Mouse (Mus musculus) sigmoid colon, adult 10 weeks (tissue): ENCODE results near the gene 5830411N06Rik. TPM values are rescaled to one million over a fixed set of nuclear protein-coding genes. Genes with fewer than 3 reads are reported as not detected.

Source experiments
- polyA plus RNA-seq: library from polyadenylated mRNA; stranded (reverse); fragments of 350-450 nt; fragmentation: Illumina TruSeq; extraction: RNeasy Lipid Tissue Mini Kit (QIAGEN cat#74804); gene quantifications from one replicate; pipeline ENCODE4 v1.2.3, GENCODE M21; 2014; ENCODE audit warnings: low read depth, low replicate concordance

The 5830411N06Rik gene
- polyA plus RNA-seq: not detected

GRCm38 (mm10) chr7:140247216-140247615, at the start of gene 5830411N06Rik:
Gene 5830411N06Rik, plus strand, starts transcription at chr7:140247284.

GRCm38 (mm10) chr7:140205864-140206263, 41.2 kb upstream of the 5830411N06Rik start, which contains the start of gene Olfr524:
Gene Olfr524, minus strand, starts transcription at chr7:140205964.

GRCm38 (mm10) chr7:140217967-140218366, 29.1 kb upstream of the 5830411N06Rik start, which contains the start of gene Cd163l1:
Gene Cd163l1, plus strand, starts transcription at chr7:140218267.

GRCm38 (mm10) chr7:140320558-140320957, 73.5 kb downstream of the 5830411N06Rik start, which contains the start of gene Olfr525:
Gene Olfr525, plus strand, starts transcription at chr7:140320858.

GRCm38 (mm10) chr7:140333717-140334116, 86.6 kb downstream of the 5830411N06Rik start, which contains the start of gene Olfr527:
Gene Olfr527, plus strand, starts transcription at chr7:140334017.

Other genes starting within 250 kb of the 5830411N06Rik start
- gene Zfp511, start 210.9 kb upstream of the 5830411N06Rik start, polyA plus RNA-seq: 15.9 TPM
- 12.0 TPM for gene Tubgcp2, start 210.6 kb upstream of the 5830411N06Rik start, polyA plus RNA-seq
- gene Msx3, start 198.2 kb upstream of the 5830411N06Rik start, polyA plus RNA-seq: not detected
- gene Caly, start 164.7 kb upstream of the 5830411N06Rik start, polyA plus RNA-seq: not detected
- gene Prap1, start 153.9 kb upstream of the 5830411N06Rik start, polyA plus RNA-seq: not detected
- 32.4 TPM for gene Fuom, start 144.8 kb upstream of the 5830411N06Rik start, polyA plus RNA-seq
- gene Paox, start 131.5 kb upstream of the 5830411N06Rik start, polyA plus RNA-seq: 5.0 TPM
- 87.7 TPM for gene Echs1, start 130.8 kb upstream of the 5830411N06Rik start, polyA plus RNA-seq
- 3.2 TPM for gene Mtg1, start 109.7 kb upstream of the 5830411N06Rik start, polyA plus RNA-seq
- gene Sprn, start 92.4 kb upstream of the 5830411N06Rik start, polyA plus RNA-seq: 0.73 TPM
- gene Olfr522, start 82.5 kb upstream of the 5830411N06Rik start, polyA plus RNA-seq: not detected
- not detected for gene Olfr523, start 74.1 kb upstream of the 5830411N06Rik start, polyA plus RNA-seq
- not detected for gene Olfr524, start 41.3 kb upstream of the 5830411N06Rik start, polyA plus RNA-seq
- not detected for gene Cd163l1, start 29.0 kb upstream of the 5830411N06Rik start, polyA plus RNA-seq
- not detected for gene Olfr525, start 73.6 kb downstream of the 5830411N06Rik start, polyA plus RNA-seq
- not detected for gene Olfr527, start 86.7 kb downstream of the 5830411N06Rik start, polyA plus RNA-seq
- 0.16 TPM for gene Olfr60, start 114.4 kb downstream of the 5830411N06Rik start, polyA plus RNA-seq
- gene Olfr530, start 129.0 kb downstream of the 5830411N06Rik start, polyA plus RNA-seq: not detected
- gene Olfr531, start 155.6 kb downstream of the 5830411N06Rik start, polyA plus RNA-seq: not detected
- gene Olfr532, start 174.4 kb downstream of the 5830411N06Rik start, polyA plus RNA-seq: not detected
- gene Olfr533, start 216.1 kb downstream of the 5830411N06Rik start, polyA plus RNA-seq: not detected
- not detected for gene Olfr535, start 236.9 kb downstream of the 5830411N06Rik start, polyA plus RNA-seq